In the genomic region with DNA sequence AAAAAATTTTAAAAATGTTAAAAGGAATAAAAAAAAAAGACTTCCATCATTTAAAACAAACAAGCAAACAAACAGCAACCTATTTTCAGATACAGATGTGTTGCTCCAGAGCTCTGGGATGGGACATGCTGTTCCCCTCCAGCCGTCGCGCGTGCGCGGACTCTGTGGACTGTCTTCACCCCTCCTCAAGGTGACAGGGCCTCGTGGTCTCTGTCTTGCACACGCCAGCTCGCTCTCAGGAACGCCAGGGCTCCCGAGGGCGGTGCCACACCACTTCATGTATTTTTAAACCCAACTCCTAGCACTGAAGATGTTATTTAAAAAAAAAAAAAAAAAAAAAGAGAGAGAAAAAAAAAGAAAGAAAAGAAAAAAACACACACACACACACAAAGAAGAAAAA, we compare ENCODE assay signal across 24 mouse cellular contexts. TPM values are rescaled to one million over a fixed set of nuclear protein-coding genes. Genes with fewer than 3 reads are reported as not detected.
A peak's percentile ranks its signal among the peaks of the same experiment; 100 is the strongest.
DNase-seq lines count a peak whose midpoint lies in the region; ATAC-seq lines count a peak whose summit lies in the region.
"Had no signal": no experiment of that assay in that cellular context is flagged by ENCODE, and none has a peak within 500 bp of the region (broad histone marks: within the 10 kb centered on the region; RNA-seq: fewer than 3 reads in every experiment).

No protein-coding gene starts in this region.

- H3K27me3 ChIP-seq in hindbrain, embryonic 12.5 days: no peaks in the 10 kb centered on the region
- H3K27me3 ChIP-seq: embryonic facial prominence, embryonic 12.5 days; forebrain, embryonic 15.5 days; heart, embryonic 13.5 days; intestine, embryonic 15.5 days; kidney, embryonic 15.5 days; Patski had no signal

- peak; percentile 44 for DNase-seq in heart, adult 8-10 months (ENCODE audit: low spot score)
- no peak for DNase-seq in heart, postnatal 25 days (ENCODE audit: low spot score)
- peak; percentile 43 for DNase-seq in testis, postnatal 10 days (ENCODE audit: low spot score)
- no peak for DNase-seq in testis, postnatal 14 days (ENCODE audit: low spot score)
- DNase-seq in R1 (ENCODE audit: low read depth, low spot score): peak; percentile 35
- DNase-seq in kidney, adult 8-10 months: no peak
- DNase-seq: adrenal gland, postnatal 10 days; B cell, adult 2 months; cerebellum, adult 11-12 months; cerebellum, adult 9-10 months; cerebellum, postnatal 25 days; gastrocnemius, postnatal 36 days; kidney, adult 18-20 months had no signal

- no peak overlapping the region for H3K4me3 ChIP-seq in hindbrain, embryonic 12.5 days
- H3K4me3 ChIP-seq: embryonic facial prominence, embryonic 12.5 days; forebrain, embryonic 15.5 days; heart, embryonic 13.5 days; intestine, embryonic 15.5 days; kidney, embryonic 15.5 days had no signal

- peaks cover 78% of the 10 kb centered on the region for H3K36me3 ChIP-seq in hindbrain, embryonic 12.5 days

- no peak for ATAC-seq in hindbrain, embryonic 12.5 days (ENCODE audit: low FRiP score)
- ATAC-seq: CD4-positive, CD25-positive, alpha-beta regulatory T cell, adult 4 months; forebrain, embryonic 15.5 days; intestine, embryonic 15.5 days; Patski had no signal

- no peaks in the 10 kb centered on the region for H3K4me1 ChIP-seq in hindbrain, embryonic 12.5 days
- H3K4me1 ChIP-seq: embryonic facial prominence, embryonic 12.5 days; forebrain, embryonic 15.5 days; intestine, embryonic 15.5 days had no signal

- no peak overlapping the region for H3K9ac ChIP-seq in hindbrain, embryonic 12.5 days
- H3K9ac ChIP-seq: embryonic facial prominence, embryonic 12.5 days; forebrain, embryonic 15.5 days; heart, embryonic 13.5 days; hindbrain, embryonic 14.5 days; intestine, embryonic 15.5 days; kidney, embryonic 15.5 days had no signal

- WGBS in hindbrain, embryonic 12.5 days: 87% methylated on average over 12 of the region's 12 CpGs

- intact Hi-C loops in heart, postnatal 25 days (cut with DNase I): no loop called here

- H3K9me3 ChIP-seq in hindbrain, embryonic 12.5 days (replicated peaks): no peaks in the 10 kb centered on the region
- H3K9me3 ChIP-seq: embryonic facial prominence, embryonic 12.5 days; forebrain, embryonic 15.5 days; heart, embryonic 13.5 days; intestine, embryonic 15.5 days; kidney, embryonic 15.5 days had no signal

- no peak overlapping the region for H3K27ac ChIP-seq in hindbrain, embryonic 12.5 days
- H3K27ac ChIP-seq: embryonic facial prominence, embryonic 12.5 days; forebrain, embryonic 15.5 days; heart, embryonic 13.5 days; hindbrain, embryonic 14.5 days; intestine, embryonic 15.5 days; kidney, embryonic 15.5 days had no signal

- H3K4me2 ChIP-seq in hindbrain, embryonic 12.5 days (replicated peaks): no peak overlapping the region
- H3K4me2 ChIP-seq: embryonic facial prominence, embryonic 12.5 days; forebrain, embryonic 15.5 days; heart, embryonic 13.5 days; hindbrain, embryonic 14.5 days; intestine, embryonic 15.5 days; kidney, embryonic 15.5 days had no signal

RNA-seq across cellular contexts. Expression of gene Tmc8, which starts 19.6 kb away (rescaled TPM):
- 1 to 10 TPM; 2.3 to 4.4 (median 3.6) TPM for total RNA-seq in heart, adult 8-10 months (2022)
- 1 to 10 TPM; 2.9 to 3.4 TPM for total RNA-seq in heart, postnatal 25 days (2021)
- 1.2 and 2.0 TPM in 2 replicates for polyA plus RNA-seq in hindbrain, embryonic 12.5 days (2016; fragmentation: Nextera tagmentation; extraction: Ambion mirVana)

RNA-seq across cellular contexts. Expression of gene Tmc6, which starts 19.8 kb away (rescaled TPM):
- total RNA-seq in heart, adult 8-10 months (2022): 10 to 100 TPM; 11.7 to 14.6 (median 12.8) TPM
- 10 to 100 TPM; 14.4 to 18.8 TPM for total RNA-seq in heart, postnatal 25 days (2021)
- 9.2 and 11.3 TPM in 2 replicates for polyA plus RNA-seq in hindbrain, embryonic 12.5 days (2016; fragmentation: Nextera tagmentation; extraction: Ambion mirVana)

RNA-seq across cellular contexts. Expression of gene 6030468B19Rik, which starts 35.2 kb away (rescaled TPM):
- total RNA-seq in heart, adult 8-10 months (2022): not detected
- not detected for total RNA-seq in heart, postnatal 25 days (2021)
- 0.29 and 0.67 TPM in 2 replicates for polyA plus RNA-seq in hindbrain, embryonic 12.5 days (2016; fragmentation: Nextera tagmentation; extraction: Ambion mirVana)
- total RNA-seq: gastrocnemius, adult 8-10 months; gastrocnemius, postnatal 36 days had no signal
- polyA plus RNA-seq: forebrain, embryonic 15.5 days; Patski had no signal

RNA-seq across cellular contexts. Expression of gene Gm20708, which starts 47.2 kb away (rescaled TPM):
- total RNA-seq in heart, adult 8-10 months (2022): 1 to 10 TPM in 2 of 4 experiments, under 1 TPM in 1, not detected in 1; 0.63 to 1.3 (median 1.2) TPM
- total RNA-seq in heart, postnatal 25 days (2021): 1 to 10 TPM in 1 of 2 experiments, under 1 TPM in 1; 0.36 to 1.2 TPM
- polyA plus RNA-seq in hindbrain, embryonic 12.5 days (2016; fragmentation: Nextera tagmentation; extraction: Ambion mirVana): 0.47 and 0.50 TPM in 2 replicates
- total RNA-seq: hematopoietic stem cell, adult 5-6 weeks had no signal

RNA-seq across cellular contexts. Expression of gene Syngr2, which starts 47.2 kb away (rescaled TPM):
- total RNA-seq in heart, adult 8-10 months (2022): 100 to 1,000 TPM; 123 to 137 (median 131) TPM
- total RNA-seq in heart, postnatal 25 days (2021): 100 to 1,000 TPM; 109 to 113 TPM
- polyA plus RNA-seq in hindbrain, embryonic 12.5 days (2016; fragmentation: Nextera tagmentation; extraction: Ambion mirVana): 24.2 and 24.4 TPM in 2 replicates

Comparison
In these comparisons a context has a peak if more than half of its experiments do, and no peak if none do; other contexts are left out.
1. DNase-seq: peak in heart, adult 8-10 months (single experiment), testis, postnatal 10 days (single experiment) and R1 (single experiment); none in heart, postnatal 25 days (single experiment), testis, postnatal 14 days (single experiment) and kidney, adult 8-10 months (0 of 2).